Mouse (Mus musculus) forebrain, embryonic 14.5 days (tissue): ENCODE results near the gene Slc25a33. TPM values are rescaled to one million over a fixed set of nuclear protein-coding genes. Genes with fewer than 3 reads are reported as not detected.
"Not testable (repeated sequence)": the region's sequence is repeated elsewhere in the genome, so short reads cannot be mapped to it uniquely, and the experiment has no call there.

ENCODE experiments used
- ATAC-seq: fragments of 200-750 bp; cut with Nextera tagmentation; 2 replicates; pipeline ENCODE4 v1.8.0; 2017; ENCODE audit warnings: mild to moderate bottlenecking, moderate library complexity
- DNase-seq: peaks from one replicate; pipeline ENCODE4 v3.0.0-alpha.2; 2015; ENCODE audit warnings: low spot score
- H3K27ac ChIP-seq: fragments of 300-500 bp; sonication (generic); 2 replicates; pipeline ENCODE4 v1.5.1; 2014; ENCODE audit warnings: low read depth, mild to moderate bottlenecking, control low read depth, low read length, moderate library complexity
- H3K27me3 ChIP-seq: fragments of 300-500 bp; sonication (generic); replicated peaks from 2 replicates; pipeline ENCODE4 v1.6.1; 2014; ENCODE audit warnings: low read length, control low read depth, mixed read lengths; ENCODE audit not compliant: control insufficient read depth, insufficient read depth
- H3K36me3 ChIP-seq: fragments of 300-500 bp; sonication (generic); 2 replicates; pipeline ENCODE4 v1.6.1; 2014; ENCODE audit warnings: low read length, control low read depth; ENCODE audit not compliant: control insufficient read depth, insufficient read depth
- H3K4me1 ChIP-seq: fragments of 300-500 bp; sonication (generic); 2 replicates; pipeline ENCODE4 v1.6.1; 2014; ENCODE audit warnings: antibody characterized with exemption, low read length, control low read depth; ENCODE audit not compliant: control insufficient read depth, insufficient read depth
- H3K4me2 ChIP-seq: fragments of 300-500 bp; sonication (generic); 2 replicates; pipeline ENCODE4 v1.6.1; 2014; ENCODE audit warnings: mild to moderate bottlenecking, control low read depth, low read length
- H3K4me3 ChIP-seq: fragments of 300-500 bp; sonication (generic); 2 replicates; pipeline ENCODE4 v1.5.1; 2014; ENCODE audit warnings: low read depth, low read length, control low read depth
- H3K9ac ChIP-seq: fragments of 300-500 bp; sonication (generic); 2 replicates; pipeline ENCODE4 v1.6.1; 2014; ENCODE audit warnings: mild to moderate bottlenecking, low read length, control low read depth, moderate library complexity
- H3K9me3 ChIP-seq: fragments of 300-500 bp; sonication (generic); replicated peaks from 2 replicates; pipeline ENCODE4 v1.6.1; 2016; ENCODE audit warnings: low read length, control low read depth, mixed read lengths; ENCODE audit not compliant: control insufficient read depth
- WGBS: fragments of 180-500 bp; shearing (Covaris S2); extraction: QIAGEN DNeasy Blood & Tissue Kit; methylation state at CpG from one replicate; pipeline ENCODE4 v1.1.7; 2014; 5-methylcytosine and 5-hydroxymethylcytosine counted together
- polyA plus RNA-seq: library from polyadenylated mRNA; unstranded; fragments of >200 nt; fragmentation: Nextera tagmentation; extraction: Ambion mirVana; gene quantifications from 2 replicates; pipeline ENCODE4 v1.2.1, GENCODE M21; 2014

The Slc25a33 gene
- polyA plus RNA-seq, 1 experiment from 2014 or later: 20.4 TPM

- Histone ChIP-seq H3K9ac (no peak overlapping the region), H3K27ac (no peak overlapping the region), H3K4me2 (no peak overlapping the region), H3K36me3 (0 out of 2 replicates have a peak, but pooled peaks cover 4% of the 10 kb centered on the region), H3K4me3 (no peak overlapping the region), H3K4me1 (no peaks in the 10 kb centered on the region), H3K27me3 (no peaks in the 10 kb centered on the region), H3K9me3 (no peaks in the 10 kb centered on the region)
- DNase-seq (no peak), ATAC-seq (no peak)
- 69% methylated on average over 3 of the region's 3 CpGs for WGBS
These were observed 21.2 kb downstream of the Slc25a33 start for GRCm38 (mm10) chr4:149752836-149753235.

DNA sequence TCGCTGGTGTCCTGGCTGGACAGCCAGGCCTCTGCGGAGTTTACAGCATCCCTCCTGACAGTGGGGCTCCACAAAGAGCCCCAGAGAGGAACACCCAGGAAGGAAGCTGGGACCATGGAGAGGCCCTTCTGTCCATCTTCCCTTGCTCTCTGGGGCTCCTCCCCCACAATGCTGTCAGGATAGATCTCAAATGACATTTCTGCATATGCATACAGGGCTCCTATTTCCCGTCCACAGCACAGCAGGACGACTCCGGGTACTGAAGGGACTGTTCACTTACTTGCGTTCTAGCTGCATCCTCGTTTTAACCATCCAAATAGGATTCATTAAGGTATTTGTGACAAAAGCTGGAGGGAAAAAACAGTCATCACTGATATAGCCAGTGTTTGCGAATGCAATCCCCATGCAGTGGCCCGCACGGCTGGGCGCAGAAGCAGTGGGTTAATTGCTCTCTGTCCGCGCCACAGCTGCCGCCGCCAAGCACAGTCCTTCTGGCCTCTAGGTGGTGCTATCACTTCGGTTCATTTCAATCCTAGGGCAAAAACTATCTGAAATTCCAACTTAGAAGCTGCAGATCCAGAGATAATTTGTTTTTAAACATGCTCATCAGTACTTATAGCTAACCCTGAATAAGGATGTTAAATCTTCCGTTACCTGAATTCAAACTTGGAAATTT is 21.8 kb downstream of the Slc25a33 start:
- DNase-seq: peak; percentile 83
- H3K27me3 ChIP-seq: no peaks in the 10 kb centered on the region
- 28% methylated on average over 17 of the region's 17 CpGs for WGBS
- ATAC-seq: peak; percentile 82
- H3K9me3 ChIP-seq: no peaks in the 10 kb centered on the region
- 0 out of 2 replicates have a peak overlapping the region, but pooled peaks have one; percentile 18 for H3K4me2 ChIP-seq
- H3K27ac ChIP-seq: no peak overlapping the region
- no peaks in the 10 kb centered on the region for H3K4me1 ChIP-seq
- 0 out of 2 replicates have a peak, but pooled peaks cover 4% of the 10 kb centered on the region for H3K36me3 ChIP-seq
- no peak overlapping the region for H3K9ac ChIP-seq
- H3K4me3 ChIP-seq: no peak overlapping the region

- Histone ChIP-seq H3K4me1 (no peaks in the 10 kb centered on the region), H3K9me3 (no peaks in the 10 kb centered on the region), H3K9ac (no peak overlapping the region), H3K27me3 (no peaks in the 10 kb centered on the region), H3K36me3 (0 out of 2 replicates have a peak, but pooled peaks cover 6% of the 10 kb centered on the region), H3K27ac (no peak overlapping the region), H3K4me2 (no peak overlapping the region), H3K4me3 (no peak overlapping the region)
- ATAC-seq (no peak; the same call in 1 of the 2 replicates), DNase-seq (no peak)
- 29% methylated on average over 5 of the region's 5 CpGs for WGBS
These were observed 23.4 kb downstream of the Slc25a33 start for GRCm38 (mm10) chr4:149750671-149751070.

DNA sequence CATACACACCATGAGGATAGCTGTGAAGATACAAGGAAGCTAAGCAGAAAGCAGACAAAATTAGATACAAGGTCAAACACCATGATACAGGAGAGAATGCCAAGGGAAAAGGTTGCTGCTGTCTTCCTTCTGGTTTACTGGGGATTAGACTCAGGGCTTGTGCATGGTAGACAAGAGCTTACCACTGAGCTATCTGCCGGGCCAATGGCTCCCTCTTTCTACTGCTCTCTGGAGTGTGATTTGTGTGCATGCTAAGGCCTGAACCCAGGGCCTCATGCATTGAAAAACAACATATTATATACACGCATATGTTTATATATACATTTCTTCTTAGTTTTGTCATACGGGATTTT is 24.4 kb downstream of the Slc25a33 start:
- not testable (repeated sequence) for H3K9ac ChIP-seq, DNase-seq, H3K4me2 ChIP-seq, H3K4me1 ChIP-seq, H3K27me3 ChIP-seq, H3K4me3 ChIP-seq, H3K9me3 ChIP-seq, ATAC-seq, H3K27ac ChIP-seq
- 0 out of 2 replicates have a peak, but pooled peaks cover 12% of the 10 kb centered on the region for H3K36me3 ChIP-seq
- WGBS: 96% methylated on average over 3 of the region's 3 CpGs

GRCm38 (mm10) chr4:149749003-149749662 is 24.9 kb downstream of the Slc25a33 start:
- ATAC-seq (no peak), DNase-seq (no peak)
- Histone ChIP-seq H3K36me3 (0 out of 2 replicates have a peak, but pooled peaks cover 10% of the 10 kb centered on the region), H3K27me3 (no peaks in the 10 kb centered on the region), H3K27ac (no peak overlapping the region), H3K4me1 (no peaks in the 10 kb centered on the region), H3K9ac (no peak overlapping the region), H3K4me2 (no peak overlapping the region), H3K9me3 (no peaks in the 10 kb centered on the region), H3K4me3 (no peak overlapping the region)
- 93% methylated on average over 18 of the region's 18 CpGs for WGBS

DNA sequence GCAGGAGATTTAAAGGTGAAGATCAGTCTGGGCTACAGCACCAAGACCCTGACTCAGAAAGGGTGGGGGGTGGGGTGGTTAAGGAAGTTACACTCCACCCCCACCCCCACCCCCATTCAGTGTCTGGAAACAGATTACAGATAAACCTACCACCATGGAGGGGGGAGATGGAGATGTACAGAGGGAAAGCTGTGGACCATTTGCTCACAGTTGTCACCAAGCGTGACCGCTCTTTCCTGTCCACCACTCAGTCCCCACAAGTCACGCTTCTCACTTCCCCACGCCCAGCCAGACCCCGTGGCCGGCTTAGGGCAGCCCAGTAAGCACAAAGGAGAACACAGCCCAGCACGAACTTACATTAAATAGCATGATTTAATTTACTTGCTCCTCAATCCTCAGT is 30.0 kb downstream of the Slc25a33 start:
- DNase-seq (no peak), ATAC-seq (no peak)
- Histone ChIP-seq H3K27ac (no peak overlapping the region), H3K27me3 (no peaks in the 10 kb centered on the region), H3K4me3 (no peak overlapping the region), H3K9ac (no peak overlapping the region), H3K9me3 (no peaks in the 10 kb centered on the region), H3K4me2 (no peak overlapping the region), H3K36me3 (peaks cover 22% of the 10 kb centered on the region), H3K4me1 (no peaks in the 10 kb centered on the region)
- 84% methylated on average over 7 of the region's 7 CpGs for WGBS

GRCm38 (mm10) chr4:149742011-149742530 is 32.0 kb downstream of the Slc25a33 start:
- Histone ChIP-seq H3K4me1 (peaks cover 1% of the 10 kb centered on the region), H3K4me3 (no peak overlapping the region), H3K36me3 (peaks cover 22% of the 10 kb centered on the region), H3K27ac (no peak overlapping the region), H3K9ac (no peak overlapping the region), H3K9me3 (no peaks in the 10 kb centered on the region), H3K4me2 (no peak overlapping the region), H3K27me3 (no peaks in the 10 kb centered on the region)
- WGBS: 95% methylated on average over 14 of the region's 14 CpGs
- ATAC-seq (no peak), DNase-seq (no peak)

DNA sequence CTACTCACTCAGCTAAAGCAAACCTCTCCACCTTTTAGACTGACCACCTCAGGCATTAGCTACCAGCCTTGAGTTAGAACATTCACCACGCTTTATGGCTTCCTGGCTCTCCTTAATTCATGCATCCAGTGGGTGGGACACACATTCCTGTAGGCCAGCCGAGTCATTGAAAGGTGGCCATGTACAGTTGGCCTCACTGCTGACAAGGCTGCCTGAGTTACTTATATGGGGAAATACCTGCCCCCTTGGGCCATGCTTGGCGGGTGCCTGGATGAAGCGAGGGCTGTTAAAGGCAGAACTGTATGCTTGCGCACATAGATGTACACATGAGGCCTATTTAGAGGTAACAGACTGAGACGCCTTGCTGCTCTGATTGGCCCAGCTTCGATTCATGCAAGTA is 33.8 kb downstream of the Slc25a33 start:
- no peak overlapping the region for H3K4me2 ChIP-seq
- no peak for DNase-seq
- no peaks in the 10 kb centered on the region for H3K27me3 ChIP-seq
- peaks cover 19% of the 10 kb centered on the region for H3K36me3 ChIP-seq
- peaks cover 15% of the 10 kb centered on the region for H3K4me1 ChIP-seq
- WGBS: 91% methylated on average over 7 of the region's 7 CpGs
- no peak overlapping the region for H3K4me3 ChIP-seq
- H3K9ac ChIP-seq: no peak overlapping the region
- ATAC-seq: no peak
- no peak overlapping the region for H3K27ac ChIP-seq
- H3K9me3 ChIP-seq: no peaks in the 10 kb centered on the region

- Histone ChIP-seq H3K4me1 (peaks cover 23% of the 10 kb centered on the region), H3K9me3 (no peaks in the 10 kb centered on the region), H3K4me2 (no peak overlapping the region), H3K27ac (no peak overlapping the region), H3K27me3 (no peaks in the 10 kb centered on the region), H3K36me3 (peaks cover 18% of the 10 kb centered on the region), H3K4me3 (no peak overlapping the region), H3K9ac (no peak overlapping the region)
- no peak for DNase-seq
- 77% methylated on average over 5 of the region's 5 CpGs for WGBS
- no peak for ATAC-seq
These were observed 34.6 kb downstream of the Slc25a33 start for GRCm38 (mm10) chr4:149739478-149739877.
